Mouse (Mus musculus): ENCODE measurements around the gene Npb.
"Not testable (repeated sequence)": the region's sequence is repeated elsewhere in the genome, so short reads cannot be mapped to it uniquely, and the experiment has no call there.

Npb gene

GRCm38 (mm10) chr11:120608241-120609034 lies at the start of gene Npb:
TSS of gene Npb (plus strand) at chr11:120608477.
- DNase-seq (ENCODE audit: low spot score in 2 of 2) = no peak

GRCm38 (mm10) chr11:120558843-120559242 lies 49.4 kb upstream of the Npb start:
- not testable (repeated sequence) for DNase-seq (ENCODE audit: low spot score in 2 of 2)

GRCm38 (mm10) chr11:120560952-120561728 lies 47.1 kb upstream of the Npb start:
- DNase-seq (ENCODE audit: low spot score in 2 of 2) = no peak

- DNase-seq (ENCODE audit: low spot score in 2 of 2) = no peak
Observed at GRCm38 (mm10) chr11:120562949-120563348, 45.3 kb upstream of the Npb start.

- DNase-seq (ENCODE audit: low spot score in 2 of 2) = no peak
Observed at GRCm38 (mm10) chr11:120565114-120565513, 43.2 kb upstream of the Npb start.

GRCm38 (mm10) chr11:120568324-120568723 lies 40.0 kb upstream of the Npb start:
- no peak for DNase-seq (ENCODE audit: low spot score in 2 of 2)

GRCm38 (mm10) chr11:120571122-120571521 lies 37.2 kb upstream of the Npb start:
- no peak for DNase-seq (ENCODE audit: low spot score in 2 of 2)

- no peak for DNase-seq (ENCODE audit: low spot score in 2 of 2)
Observed at GRCm38 (mm10) chr11:120571754-120572416, 36.4 kb upstream of the Npb start.

GRCm38 (mm10) chr11:120572417-120572751 lies 35.9 kb upstream of the Npb start:
- no peak for DNase-seq (ENCODE audit: low spot score in 2 of 2)

GRCm38 (mm10) chr11:120572752-120573584 lies 35.3 kb upstream of the Npb start, which contains the start of gene P4hb:
TSS of gene P4hb (minus strand) at chr11:120573253.
- peak; percentile 99 to 100 for DNase-seq (ENCODE audit: low spot score in 2 of 2)

- DNase-seq (ENCODE audit: low spot score in 2 of 2) = no peak
Observed at GRCm38 (mm10) chr11:120573585-120574277, 34.5 kb upstream of the Npb start.

- DNase-seq (ENCODE audit: low spot score in 2 of 2) = no peak
Observed at GRCm38 (mm10) chr11:120574278-120574600, 34.0 kb upstream of the Npb start.

GRCm38 (mm10) chr11:120575046-120575445 lies 33.2 kb upstream of the Npb start:
- DNase-seq (ENCODE audit: low spot score in 2 of 2) = no peak

- DNase-seq (ENCODE audit: low spot score in 2 of 2) = no peak
Observed at GRCm38 (mm10) chr11:120575940-120576339, 32.3 kb upstream of the Npb start.

GRCm38 (mm10) chr11:120576365-120576981 lies 31.8 kb upstream of the Npb start:
- DNase-seq (ENCODE audit: low spot score in 2 of 2) = no peak

- DNase-seq (ENCODE audit: low spot score in 2 of 2) = peak in 1 of 2 experiments; percentile 32
Observed at GRCm38 (mm10) chr11:120577211-120578023, 30.9 kb upstream of the Npb start.

- no peak for DNase-seq (ENCODE audit: low spot score in 2 of 2)
Observed at GRCm38 (mm10) chr11:120578024-120578693, 30.1 kb upstream of the Npb start.

GRCm38 (mm10) chr11:120578694-120579243 lies 29.5 kb upstream of the Npb start:
- peak in 1 of 2 experiments; percentile 10 for DNase-seq (ENCODE audit: low spot score in 2 of 2)
